Mouse (Mus musculus): ENCODE results near the gene Ppp1r18. TPM values are rescaled to one million over a fixed set of nuclear protein-coding genes. Genes with fewer than 3 reads are reported as not detected.

The Ppp1r18 gene
- polyA plus RNA-seq, 1 experiment from 2014 or later, result 29.7 TPM

DNA sequence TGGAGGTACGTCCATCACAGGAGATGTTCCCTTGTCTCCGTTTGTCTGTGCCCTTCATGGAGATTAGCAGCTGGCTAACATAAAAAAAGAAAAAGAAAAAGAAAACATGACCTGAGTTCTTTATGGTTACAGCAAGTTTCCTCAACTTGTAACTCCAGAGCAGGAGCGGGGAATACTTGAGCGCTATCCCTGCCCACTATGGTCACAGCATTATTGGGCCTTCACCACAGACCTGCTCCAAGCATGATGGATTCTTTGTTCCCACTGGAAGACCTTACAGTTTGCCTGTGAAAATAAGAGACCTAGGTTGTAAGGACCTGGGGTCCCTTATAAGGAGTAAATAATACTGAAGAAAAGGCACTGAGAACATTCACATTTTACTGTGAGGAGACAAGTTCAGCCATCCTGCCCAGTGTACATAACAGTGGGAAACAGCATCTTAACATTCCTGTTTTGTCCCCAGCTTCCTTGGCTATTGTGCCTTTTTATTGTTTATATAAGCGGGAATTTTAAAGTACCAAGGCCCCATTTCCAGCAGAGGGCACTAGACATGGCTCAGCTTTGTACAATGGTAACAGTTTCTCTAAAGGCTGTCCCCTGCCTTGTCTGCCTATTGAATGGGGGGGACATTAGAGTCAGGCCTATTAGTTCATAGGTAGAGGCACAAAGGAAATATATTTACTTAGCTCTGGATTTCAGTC lies 55.6 kb downstream of the Ppp1r18 start:
- WGBS, result 74% methylated on average over 5 of the region's 5 CpGs
- Histone ChIP-seq H3K27ac (replicated peaks) (peak overlapping the region; percentile 51), H3K9me3 (no peaks in the 10 kb centered on the region), H3K4me1 (peaks cover 21% of the 10 kb centered on the region), H3K4me3 (peak overlapping the region; percentile 2; the same call in 1 of the 2 replicates), H3K27me3 (replicated peaks; ENCODE audit: low read depth, poor library complexity, severe bottlenecking) (no peaks in the 10 kb centered on the region), H3K36me3 (replicated peaks) (peaks cover 62% of the 10 kb centered on the region)
- peak; percentile 36 for DNase-seq (ENCODE audit: low spot score)

DNA sequence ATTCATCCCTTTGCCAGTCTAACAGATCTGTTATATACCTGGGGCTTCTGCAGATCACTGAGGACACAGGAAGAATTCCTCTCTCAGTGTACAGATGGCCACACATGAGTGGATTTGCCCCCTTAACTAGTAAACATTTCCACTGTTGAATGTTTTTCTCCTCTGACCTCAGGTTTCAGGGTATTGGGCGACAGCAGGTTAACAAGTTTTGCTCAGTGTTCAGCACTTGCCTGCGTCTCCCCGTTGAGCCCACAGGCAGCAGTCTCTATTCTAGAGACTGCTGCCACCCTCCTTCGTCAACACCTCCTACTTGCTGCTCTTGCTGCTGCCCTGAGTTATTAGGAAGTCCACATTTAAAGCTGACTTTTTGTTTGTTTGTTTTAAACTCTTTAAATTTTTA lies 56.3 kb downstream of the Ppp1r18 start:
- no peak overlapping the region for H3K4me3 ChIP-seq
- peaks cover 69% of the 10 kb centered on the region for H3K36me3 ChIP-seq (replicated peaks)
- no peaks in the 10 kb centered on the region for H3K27me3 ChIP-seq (replicated peaks; ENCODE audit: low read depth, poor library complexity, severe bottlenecking)
- DNase-seq (ENCODE audit: low spot score), result no peak
- H3K27ac ChIP-seq (replicated peaks), result no peak overlapping the region
- WGBS, result 91% methylated on average over 4 of the region's 4 CpGs
- no peaks in the 10 kb centered on the region for H3K9me3 ChIP-seq
- peaks cover 21% of the 10 kb centered on the region for H3K4me1 ChIP-seq

DNA sequence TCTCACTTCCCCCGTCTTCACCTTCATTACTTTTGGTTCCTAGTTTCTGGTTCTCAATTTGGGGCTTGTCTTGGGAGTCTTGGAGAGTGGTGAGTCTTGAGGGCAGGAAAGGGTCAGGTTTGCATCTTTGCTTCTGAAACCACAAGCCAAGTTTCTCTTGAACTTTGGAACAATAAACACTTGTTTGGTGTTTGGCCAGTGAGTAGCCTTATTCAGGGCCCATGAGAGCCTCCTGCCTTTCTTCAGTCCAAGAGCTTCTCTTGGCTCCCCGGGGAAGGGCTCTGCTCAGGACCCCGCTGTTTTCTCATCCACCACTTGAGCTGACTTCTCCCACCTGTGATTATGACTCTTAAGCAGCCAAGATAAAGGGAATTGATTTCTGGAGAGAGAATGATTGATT lies 57.2 kb downstream of the Ppp1r18 start:
- Histone ChIP-seq H3K27me3 (replicated peaks; ENCODE audit: low read depth, poor library complexity, severe bottlenecking) (no peaks in the 10 kb centered on the region), H3K27ac (replicated peaks) (no peak overlapping the region), H3K9me3 (no peaks in the 10 kb centered on the region), H3K4me1 (peaks cover 21% of the 10 kb centered on the region), H3K36me3 (replicated peaks) (peaks cover 73% of the 10 kb centered on the region), H3K4me3 (no peak overlapping the region)
- DNase-seq (ENCODE audit: low spot score), result no peak
- WGBS, result 89% methylated on average over 3 of the region's 3 CpGs

DNA sequence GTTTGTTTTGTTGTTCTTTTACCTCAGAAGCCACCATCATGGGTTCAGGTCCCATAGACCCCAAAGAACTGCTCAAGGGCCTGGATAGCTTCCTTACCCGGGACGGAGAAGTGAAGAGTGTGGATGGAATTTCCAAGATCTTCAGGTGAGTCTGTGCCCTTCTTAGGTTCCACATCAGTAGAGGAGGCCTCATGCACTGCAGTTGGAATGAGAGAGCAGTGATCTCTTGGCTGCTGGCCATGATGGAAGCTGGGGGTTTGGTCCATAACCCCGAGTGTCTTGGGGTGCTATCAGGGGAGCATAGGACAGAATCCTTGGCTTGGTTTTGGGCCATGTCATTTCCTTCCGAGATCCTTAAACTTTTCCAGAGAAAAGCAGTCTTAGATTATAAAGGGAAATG lies 57.9 kb downstream of the Ppp1r18 start:
- Histone ChIP-seq H3K27me3 (replicated peaks; ENCODE audit: low read depth, poor library complexity, severe bottlenecking) (no peaks in the 10 kb centered on the region), H3K9me3 (no peaks in the 10 kb centered on the region), H3K4me3 (no peak overlapping the region), H3K4me1 (peaks cover 21% of the 10 kb centered on the region), H3K36me3 (replicated peaks) (peaks cover 76% of the 10 kb centered on the region), H3K27ac (replicated peaks) (no peak overlapping the region)
- DNase-seq (ENCODE audit: low spot score), result no peak
- 95% methylated on average over 4 of the region's 4 CpGs for WGBS

MicroRNA genes within 50 kb of the gene (microRNA counts, 519-probe panel; counts per million panel counts)
- microRNA mmu-miR-1894-3p (188 counts per million, percentile 57 among the panel's probes with 10 or more counts), microRNA mmu-miR-1894-5p (188 counts per million, percentile 57 among the panel's probes with 10 or more counts)

Small RNA genes lying within 50 kb of the gene (microRNA-seq; reads per million reads assigned to microRNA genes)
- gene Gm28033 (1.2 reads per million), gene Mir1894 (not detected)

Other genes with a start within 250 kb of the Ppp1r18 start
- gene Gm9573, start 239.0 kb upstream of the Ppp1r18 start, polyA plus RNA-seq (2016; fragmentation: Nextera tagmentation; extraction: Ambion mirVana), result not detected in 2 replicates
- gene Mucl3, start 221.9 kb upstream of the Ppp1r18 start, polyA plus RNA-seq (2016; fragmentation: Nextera tagmentation; extraction: Ambion mirVana), result 0.20 and 0.24 TPM in 2 replicates
- gene Vars2, start 198.0 kb upstream of the Ppp1r18 start, polyA plus RNA-seq (2016; fragmentation: Nextera tagmentation; extraction: Ambion mirVana), result 19.9 and 22.0 TPM in 2 replicates
- gene Gtf2h4, start 191.9 kb upstream of the Ppp1r18 start, polyA plus RNA-seq (2016; fragmentation: Nextera tagmentation; extraction: Ambion mirVana), result 57.6 and 61.4 TPM in 2 replicates
- gene Ddr1, start 161.0 kb upstream of the Ppp1r18 start, polyA plus RNA-seq (2016; fragmentation: Nextera tagmentation; extraction: Ambion mirVana), result 49.1 and 65.3 TPM in 2 replicates
- gene Ier3, start 43.9 kb upstream of the Ppp1r18 start, polyA plus RNA-seq (2016; fragmentation: Nextera tagmentation; extraction: Ambion mirVana), result 3.7 and 4.4 TPM in 2 replicates
- 45.9 and 49.2 TPM in 2 replicates for gene Flot1, start 42.4 kb upstream of the Ppp1r18 start, polyA plus RNA-seq (2016; fragmentation: Nextera tagmentation; extraction: Ambion mirVana)
- gene Tubb5, start 27.3 kb upstream of the Ppp1r18 start, polyA plus RNA-seq (2016; fragmentation: Nextera tagmentation; extraction: Ambion mirVana), result 1,654 and 1,662 TPM in 2 replicates
- 18.4 and 21.2 TPM in 2 replicates for gene Mdc1, start 24.1 kb upstream of the Ppp1r18 start, polyA plus RNA-seq (2016; fragmentation: Nextera tagmentation; extraction: Ambion mirVana)
- gene Nrm, start 4.3 kb upstream of the Ppp1r18 start, polyA plus RNA-seq (2016; fragmentation: Nextera tagmentation; extraction: Ambion mirVana), result 64.6 and 65.1 TPM in 2 replicates
- gene Dhx16, start 14.2 kb downstream of the Ppp1r18 start, polyA plus RNA-seq (2016; fragmentation: Nextera tagmentation; extraction: Ambion mirVana), result 52.6 and 60.7 TPM in 2 replicates
- gene 2310061I04Rik, start 31.8 kb downstream of the Ppp1r18 start, polyA plus RNA-seq (2016; fragmentation: Nextera tagmentation; extraction: Ambion mirVana), result 27.5 and 28.6 TPM in 2 replicates
- gene Atat1, start 44.5 kb downstream of the Ppp1r18 start, polyA plus RNA-seq (2016; fragmentation: Nextera tagmentation; extraction: Ambion mirVana), result 117 and 130 TPM in 2 replicates
- gene Mrps18b, start 50.8 kb downstream of the Ppp1r18 start, polyA plus RNA-seq (2016; fragmentation: Nextera tagmentation; extraction: Ambion mirVana), result 96.0 and 96.3 TPM in 2 replicates
- gene Ppp1r10, start 50.8 kb downstream of the Ppp1r18 start, polyA plus RNA-seq (2016; fragmentation: Nextera tagmentation; extraction: Ambion mirVana), result 59.7 and 61.2 TPM in 2 replicates
- 116 and 120 TPM in 2 replicates for gene Abcf1, start 104.2 kb downstream of the Ppp1r18 start, polyA plus RNA-seq (2016; fragmentation: Nextera tagmentation; extraction: Ambion mirVana)
- 61.1 and 62.1 TPM in 2 replicates for gene Gnl1, start 114.3 kb downstream of the Ppp1r18 start, polyA plus RNA-seq (2016; fragmentation: Nextera tagmentation; extraction: Ambion mirVana)
- 44.0 and 47.2 TPM in 2 replicates for gene Prr3, start 114.6 kb downstream of the Ppp1r18 start, polyA plus RNA-seq (2016; fragmentation: Nextera tagmentation; extraction: Ambion mirVana)
- 4.8 and 5.0 TPM in 2 replicates for gene H2-T24, start 155.0 kb downstream of the Ppp1r18 start, polyA plus RNA-seq (2016; fragmentation: Nextera tagmentation; extraction: Ambion mirVana)
- gene H2-T23, start 167.3 kb downstream of the Ppp1r18 start, polyA plus RNA-seq (2016; fragmentation: Nextera tagmentation; extraction: Ambion mirVana), result 1.8 and 2.3 TPM in 2 replicates
- gene H2-T22, start 177.2 kb downstream of the Ppp1r18 start, polyA plus RNA-seq (2016; fragmentation: Nextera tagmentation; extraction: Ambion mirVana), result 7.4 and 9.0 TPM in 2 replicates
- not detected in 2 replicates for gene Gm6034, start 177.4 kb downstream of the Ppp1r18 start, polyA plus RNA-seq (2016; fragmentation: Nextera tagmentation; extraction: Ambion mirVana)
- gene Gm11127, start 192.8 kb downstream of the Ppp1r18 start, polyA plus RNA-seq (2016; fragmentation: Nextera tagmentation; extraction: Ambion mirVana), result not detected in 2 replicates

All from embryonic facial prominence, embryonic 10.5 days (tissue).